Mouse (Mus musculus) macrophage (primary cell): ENCODE measurements around the gene Mpig6b. TPM values are rescaled to one million over a fixed set of nuclear protein-coding genes. Genes with fewer than 3 reads are reported as not detected.

Experiments used
- H3K27ac ChIP-seq: fragments of 350-480 bp; formaldehyde crosslinking; 2 replicates; pipeline ENCODE4 v1.9.0; 2021
- H3K36me3 ChIP-seq: fragments of 350-480 bp; formaldehyde crosslinking; 2 replicates; pipeline ENCODE4 v1.9.0; 2021; ENCODE audit errors: inconsistent target
- H3K4me3 ChIP-seq: fragments of 350-480 bp; formaldehyde crosslinking; 2 replicates; pipeline ENCODE4 v1.9.0; 2021; ENCODE audit errors: inconsistent target
- H3K79me2 ChIP-seq: fragments of 350-480 bp; formaldehyde crosslinking; 2 replicates; pipeline ENCODE4 v1.9.0; 2021; ENCODE audit errors: inconsistent target
- WGBS: methylation state at CpG from one replicate; pipeline ENCODE4 v1.1.7; 2026; ENCODE audit warnings: inconsistent platforms; ENCODE audit not compliant: missing documents; 5-methylcytosine and 5-hydroxymethylcytosine counted together
- polyA plus RNA-seq: library from polyadenylated mRNA; stranded (reverse); fragments of 250-400 nt; gene quantifications from 3 replicates; pipeline ENCODE4 v1.2.4, GENCODE M21; 2018; ENCODE audit warnings: inconsistent platforms

The Mpig6b gene
- polyA plus RNA-seq, 1 experiment from 2014 or later, result 0.17 TPM

GRCm38 (mm10) chr17:35027277-35028068 lies 38.5 kb downstream of the Mpig6b start, which contains the start of gene Sapcd1:
Gene Sapcd1, minus strand, starts transcription at chr17:35028016.
- Histone ChIP-seq H3K79me2 (no peaks in the 10 kb centered on the region), H3K36me3 (no peaks in the 10 kb centered on the region), H3K27ac (no peak within 1 kb of the TSS), H3K4me3 (no peak within 1 kb of the TSS)
- 66% methylated on average over 13 of the region's 13 CpGs for WGBS

- Histone ChIP-seq H3K27ac (no peak overlapping the region), H3K79me2 (no peaks in the 10 kb centered on the region), H3K36me3 (no peaks in the 10 kb centered on the region), H3K4me3 (no peak overlapping the region)
- WGBS, result 97% methylated on average over 5 of the region's 5 CpGs
Observed at GRCm38 (mm10) chr17:35026206-35026605, 39.8 kb downstream of the Mpig6b start.

GRCm38 (mm10) chr17:35024691-35025488 lies 41.1 kb downstream of the Mpig6b start:
- 0 out of 2 replicates have a peak overlapping the region, but pooled peaks have one; percentile 1 for H3K27ac ChIP-seq
- H3K4me3 ChIP-seq, result no peak overlapping the region
- no peaks in the 10 kb centered on the region for H3K36me3 ChIP-seq
- 26% methylated on average over 9 of the region's 10 CpGs for WGBS
- no peaks in the 10 kb centered on the region for H3K79me2 ChIP-seq

GRCm38 (mm10) chr17:35024261-35024660 lies 41.7 kb downstream of the Mpig6b start:
- 68% methylated on average over 11 of the region's 13 CpGs for whole genome bisulfite sequencing
- H3K27ac ChIP-seq, result 0 out of 2 replicates have a peak overlapping the region, but pooled peaks have one; percentile 7
- no peak overlapping the region for H3K4me3 ChIP-seq
- no peaks in the 10 kb centered on the region for H3K36me3 ChIP-seq
- H3K79me2 ChIP-seq, result no peaks in the 10 kb centered on the region

DNA sequence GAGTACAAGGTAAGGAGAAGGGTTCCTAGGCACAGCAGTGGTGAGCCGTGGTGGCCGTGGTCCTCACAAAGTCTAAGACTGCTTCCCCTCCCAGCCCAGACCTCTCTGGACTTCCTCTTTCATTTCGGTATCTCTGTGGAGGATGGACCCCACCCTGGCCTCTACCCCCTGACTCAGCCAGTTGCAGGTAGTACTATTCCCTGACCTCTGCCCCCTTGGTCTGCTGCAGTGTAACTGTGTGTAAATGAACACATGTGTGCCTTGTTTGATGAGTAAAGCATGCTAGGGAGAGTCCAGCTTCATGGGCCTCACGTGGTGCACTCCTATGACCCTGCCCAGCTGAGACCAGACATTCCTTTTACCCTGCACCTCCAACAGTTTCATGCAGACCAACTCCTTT lies 42.2 kb downstream of the Mpig6b start:
- H3K27ac ChIP-seq, result 0 out of 2 replicates have a peak overlapping the region, but pooled peaks have one; percentile 7
- no peaks in the 10 kb centered on the region for H3K79me2 ChIP-seq
- H3K4me3 ChIP-seq, result no peak overlapping the region
- H3K36me3 ChIP-seq, result no peaks in the 10 kb centered on the region
- WGBS, result 14% methylated on average over 4 of the region's 4 CpGs

GRCm38 (mm10) chr17:35023221-35023620 lies 42.8 kb downstream of the Mpig6b start:
- Histone ChIP-seq H3K27ac (0 out of 2 replicates have a peak overlapping the region, but pooled peaks have one; percentile 7), H3K4me3 (no peak overlapping the region), H3K36me3 (no peaks in the 10 kb centered on the region), H3K79me2 (no peaks in the 10 kb centered on the region)
- 95% methylated on average over 5 of the region's 5 CpGs for WGBS

DNA sequence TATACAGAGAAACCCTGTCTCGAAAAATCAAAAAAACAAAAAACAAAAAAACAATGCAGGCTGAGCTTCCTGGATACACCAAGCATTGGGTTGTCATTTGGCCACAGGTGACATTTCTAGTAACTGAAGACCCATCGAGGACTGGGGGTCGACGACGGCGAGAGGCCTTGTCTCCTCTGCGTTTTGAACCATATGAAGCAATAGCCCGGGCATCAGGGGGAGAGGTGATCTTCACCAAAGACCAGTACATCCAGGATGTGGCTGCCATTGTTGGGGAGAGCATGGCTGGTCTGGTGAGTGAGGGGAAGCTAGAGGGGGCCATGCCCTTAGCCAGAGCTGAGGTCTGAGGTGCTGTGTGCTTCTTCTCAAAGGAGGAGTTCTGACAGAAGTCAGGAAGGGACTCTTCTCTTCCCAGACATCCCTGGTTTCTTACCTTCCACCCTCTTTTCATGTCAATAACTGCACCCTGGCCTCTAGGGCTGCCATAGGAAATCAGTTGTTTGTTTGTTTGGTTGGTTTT lies 43.4 kb downstream of the Mpig6b start:
- Histone ChIP-seq H3K4me3 (no peak overlapping the region), H3K79me2 (no peaks in the 10 kb centered on the region), H3K27ac (no peak overlapping the region), H3K36me3 (no peaks in the 10 kb centered on the region)
- 97% methylated on average over 8 of the region's 8 CpGs for WGBS

DNA sequence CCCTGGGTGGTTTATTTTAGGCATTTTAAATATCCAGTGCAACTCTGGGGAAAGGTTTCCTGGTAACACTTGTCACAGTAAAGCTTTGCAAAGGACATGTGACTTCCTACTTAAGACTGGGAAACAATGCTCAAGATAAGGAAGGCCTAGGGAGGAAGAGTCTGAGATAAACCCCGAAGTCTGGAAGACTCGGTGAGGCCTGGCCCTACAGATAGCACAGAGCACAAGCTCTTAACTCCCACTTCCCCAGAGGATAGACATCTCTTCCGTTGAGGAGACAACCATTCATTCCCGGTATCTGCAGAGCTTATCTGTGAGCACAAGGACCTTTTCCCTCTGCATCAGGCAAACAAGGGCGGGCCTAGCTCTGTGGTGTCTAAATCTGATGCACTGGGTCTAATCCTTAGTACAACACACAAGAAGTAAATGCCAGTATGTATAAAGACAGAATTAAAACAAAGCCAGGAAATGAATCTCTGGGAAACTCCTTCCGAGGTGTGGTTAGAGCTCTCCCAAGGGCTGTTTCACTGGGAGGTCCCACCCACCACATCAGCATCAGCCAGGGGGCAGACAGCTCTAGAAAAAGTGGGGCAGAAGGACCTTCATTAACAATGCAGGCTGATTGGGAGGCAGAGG lies 44.0 kb downstream of the Mpig6b start:
- H3K4me3 ChIP-seq, result no peak overlapping the region
- H3K27ac ChIP-seq, result no peak overlapping the region
- 66% methylated on average over 6 of the region's 6 CpGs for whole genome bisulfite sequencing
- H3K36me3 ChIP-seq, result no peaks in the 10 kb centered on the region
- H3K79me2 ChIP-seq, result no peaks in the 10 kb centered on the region

- H3K36me3 ChIP-seq, result no peaks in the 10 kb centered on the region
- no peak overlapping the region for H3K27ac ChIP-seq
- H3K79me2 ChIP-seq, result no peaks in the 10 kb centered on the region
- H3K4me3 ChIP-seq, result no peak overlapping the region
- WGBS, result 28% methylated on average over 17 of the region's 17 CpGs
Observed at GRCm38 (mm10) chr17:35021163-35021808, 44.7 kb downstream of the Mpig6b start.

DNA sequence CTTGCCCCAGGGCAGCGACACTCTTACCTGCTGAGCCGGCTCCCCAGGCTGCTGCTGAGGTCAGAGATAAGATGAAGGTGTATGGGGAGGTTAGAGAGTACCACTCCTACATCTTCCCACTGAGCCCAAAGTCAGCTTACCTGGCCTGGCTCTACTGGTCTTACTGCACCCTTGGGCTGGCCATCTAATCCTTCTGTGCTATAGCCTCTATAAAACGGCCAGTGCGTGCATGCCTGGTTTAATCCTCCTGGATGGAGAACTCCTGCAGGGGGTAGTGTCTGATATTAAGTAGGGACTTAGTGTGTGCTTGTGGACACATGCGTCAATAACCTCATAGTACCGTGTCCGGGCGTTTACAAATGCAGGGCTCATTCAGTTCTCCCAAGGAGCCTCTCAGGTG lies 45.4 kb downstream of the Mpig6b start:
- Histone ChIP-seq H3K27ac (no peak overlapping the region), H3K36me3 (no peaks in the 10 kb centered on the region), H3K79me2 (no peaks in the 10 kb centered on the region), H3K4me3 (no peak overlapping the region)
- 99% methylated on average over 8 of the region's 8 CpGs for WGBS

- peaks cover 5% of the 10 kb centered on the region; the same call in 1 of the 2 replicates for H3K36me3 ChIP-seq
- H3K79me2 ChIP-seq, result no peaks in the 10 kb centered on the region
- WGBS, result 97% methylated on average over 11 of the region's 11 CpGs
- H3K4me3 ChIP-seq, result no peak overlapping the region
- H3K27ac ChIP-seq, result no peak overlapping the region
Observed at GRCm38 (mm10) chr17:35019894-35020293, 46.1 kb downstream of the Mpig6b start.

DNA sequence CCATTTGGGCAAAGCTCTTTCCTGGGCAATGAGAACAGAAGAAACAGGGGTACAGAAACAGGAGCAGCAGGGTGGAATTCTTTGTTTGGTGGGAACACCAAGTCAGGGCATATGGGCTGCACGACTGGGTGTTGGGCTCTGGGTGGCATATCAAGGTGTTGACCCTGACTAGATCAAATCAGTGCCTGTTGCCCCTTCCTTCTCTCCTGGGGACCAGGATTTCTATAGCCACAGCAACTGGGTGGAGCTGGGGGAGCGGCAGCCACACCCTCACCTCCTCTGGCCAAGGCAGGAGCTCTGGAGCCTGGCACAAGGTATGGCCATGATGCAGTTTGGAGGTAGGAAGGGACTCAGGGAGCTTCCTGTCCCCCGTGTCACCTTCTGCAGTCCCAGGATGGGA lies 47.8 kb downstream of the Mpig6b start:
- no peaks in the 10 kb centered on the region for H3K79me2 ChIP-seq
- peaks cover 21% of the 10 kb centered on the region; the same call in 1 of the 2 replicates for H3K36me3 ChIP-seq
- WGBS, result 98% methylated on average over 3 of the region's 3 CpGs
- no peak overlapping the region for H3K4me3 ChIP-seq
- no peak overlapping the region for H3K27ac ChIP-seq

GRCm38 (mm10) chr17:35017706-35018030 lies 48.3 kb downstream of the Mpig6b start:
- H3K27ac ChIP-seq, result no peak overlapping the region
- no peaks in the 10 kb centered on the region for H3K79me2 ChIP-seq
- WGBS, result 67% methylated on average over 14 of the region's 14 CpGs
- H3K36me3 ChIP-seq, result peaks cover 26% of the 10 kb centered on the region; the same call in 1 of the 2 replicates
- H3K4me3 ChIP-seq, result no peak overlapping the region
